Mouse (Mus musculus) heart, embryonic 11.5 days (tissue): ENCODE results near the gene Insc. TPM values are rescaled to one million over a fixed set of nuclear protein-coding genes. Genes with fewer than 3 reads are reported as not detected.

Experiments used
- ATAC-seq: fragments of 200-750 bp; cut with Nextera tagmentation; replicated peaks from 2 replicates; pipeline ENCODE4 v1.8.0; 2017; ENCODE audit warnings: moderate library complexity; ENCODE audit not compliant: insufficient number of reproducible peaks, low FRiP score, low TSS enrichment
- H3K27ac ChIP-seq: fragments of 300-500 bp; sonication (generic); 2 replicates; pipeline ENCODE4 v1.5.1; 2014; ENCODE audit warnings: mild to moderate bottlenecking, low read depth, low read length
- H3K27me3 ChIP-seq: fragments of 300-500 bp; sonication (generic); 2 replicates; pipeline ENCODE4 v1.6.1; 2014; ENCODE audit warnings: mild to moderate bottlenecking, low read length, mixed read lengths; ENCODE audit not compliant: control insufficient read depth, insufficient read depth
- H3K36me3 ChIP-seq: fragments of 300-500 bp; sonication (generic); 2 replicates; pipeline ENCODE4 v1.6.1; 2014; ENCODE audit warnings: mild to moderate bottlenecking, low read length, moderate library complexity, mixed read lengths; ENCODE audit not compliant: control insufficient read depth, insufficient read depth
- H3K4me1 ChIP-seq: fragments of 300-500 bp; sonication (generic); 2 replicates; pipeline ENCODE4 v1.6.1; 2014; ENCODE audit warnings: low read length; ENCODE audit not compliant: control insufficient read depth, insufficient read depth
- H3K4me2 ChIP-seq: fragments of 300-500 bp; sonication (generic); 2 replicates; pipeline ENCODE4 v1.6.1; 2014; ENCODE audit warnings: mild to moderate bottlenecking, moderate library complexity
- H3K4me3 ChIP-seq: fragments of 300-500 bp; sonication (generic); 2 replicates; pipeline ENCODE4 v1.5.1; 2014; ENCODE audit warnings: low read depth, low read length
- H3K9ac ChIP-seq: fragments of 300-500 bp; sonication (generic); 2 replicates; pipeline ENCODE4 v1.6.1; 2014; ENCODE audit warnings: mild to moderate bottlenecking, low read depth, low read length, moderate library complexity
- H3K9me3 ChIP-seq: fragments of 300-500 bp; sonication (generic); replicated peaks from 2 replicates; pipeline ENCODE4 v1.6.1; 2016; ENCODE audit warnings: low read length; ENCODE audit not compliant: control insufficient read depth
- WGBS: fragments of 180-500 bp; shearing (Covaris S2); extraction: QIAGEN DNeasy Blood & Tissue Kit; methylation state at CpG from one replicate; pipeline ENCODE4 v1.1.7; 2014; ENCODE audit not compliant: insufficient replicate concordance; 5-methylcytosine and 5-hydroxymethylcytosine counted together
- polyA plus RNA-seq: library from polyadenylated mRNA; unstranded; fragments of >200 nt; fragmentation: Nextera tagmentation; extraction: Ambion mirVana; gene quantifications from 2 replicates; pipeline ENCODE4 v1.2.1, GENCODE M21; 2014

Insc gene
- polyA plus RNA-seq, 1 experiment from 2014 or later, result 1.1 TPM

DNA sequence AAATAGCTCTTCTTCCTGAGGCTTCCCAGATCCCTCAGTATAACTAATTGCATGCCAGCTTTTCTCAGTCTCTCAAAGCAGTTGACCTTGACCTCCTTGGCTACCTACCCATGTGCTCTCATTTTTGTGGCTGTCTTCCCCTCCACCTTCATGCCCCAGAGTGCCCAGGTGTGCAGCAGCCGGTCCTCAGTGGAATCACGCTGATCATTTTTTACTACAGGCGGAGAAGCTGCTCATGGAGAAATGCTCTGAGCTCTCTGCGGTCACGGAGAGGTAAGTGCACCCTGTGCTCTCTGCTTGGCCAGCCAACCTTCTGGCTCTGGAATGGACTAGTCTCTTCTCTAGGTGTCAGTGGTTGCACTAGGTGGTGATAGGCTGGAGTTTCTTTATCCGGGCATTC, 48.5 kb downstream of the Insc start:
- Histone ChIP-seq H3K4me2 (no peak overlapping the region), H3K27me3 (no peaks in the 10 kb centered on the region), H3K9me3 (no peaks in the 10 kb centered on the region), H3K4me1 (no peaks in the 10 kb centered on the region), H3K4me3 (no peak overlapping the region), H3K36me3 (no peaks in the 10 kb centered on the region), H3K9ac (no peak overlapping the region), H3K27ac (no peak overlapping the region)
- ATAC-seq, result no peak
- 77% methylated on average over 6 of the region's 6 CpGs for WGBS

- no peak overlapping the region for H3K4me2 ChIP-seq
- WGBS, result 77% methylated on average over 2 of the region's 2 CpGs
Measured at GRCm38 (mm10) chr7:114794400-114794799, 50.9 kb downstream of the Insc start.

DNA sequence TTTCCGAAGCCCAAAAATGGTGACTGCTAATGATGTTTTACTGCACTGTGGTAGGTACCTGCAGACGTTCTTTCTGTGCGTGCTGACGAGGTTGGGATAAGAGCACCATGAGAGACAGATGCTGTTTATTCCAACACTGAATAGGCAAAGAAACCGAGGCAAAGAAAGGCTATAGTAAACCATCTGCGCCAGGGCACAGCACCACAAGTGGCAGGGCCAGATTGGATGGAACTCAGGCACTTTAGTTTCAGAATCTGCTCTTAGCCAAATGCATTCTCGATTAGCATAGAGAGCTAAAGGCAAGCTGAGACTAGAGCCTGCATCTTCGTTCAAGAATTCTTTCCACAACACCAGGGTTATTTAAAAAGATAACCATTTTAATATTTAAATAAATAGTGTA, 59.1 kb downstream of the Insc start:
- no peak overlapping the region for H3K27ac ChIP-seq
- H3K9ac ChIP-seq, result no peak overlapping the region
- H3K4me3 ChIP-seq, result no peak overlapping the region
- H3K9me3 ChIP-seq, result no peaks in the 10 kb centered on the region
- no peak overlapping the region for H3K4me2 ChIP-seq
- no peaks in the 10 kb centered on the region for H3K27me3 ChIP-seq
- no peak for ATAC-seq
- 65% methylated on average over 8 of the region's 8 CpGs for WGBS
- no peaks in the 10 kb centered on the region for H3K4me1 ChIP-seq
- no peaks in the 10 kb centered on the region for H3K36me3 ChIP-seq

More at GRCm38 (mm10) chr7:114794400-114794799, 50.9 kb downstream of the Insc start:
- Histone ChIP-seq H3K9ac (no peak overlapping the region), H3K4me1 (no peaks in the 10 kb centered on the region), H3K36me3 (no peaks in the 10 kb centered on the region), H3K27me3 (no peaks in the 10 kb centered on the region), H3K4me3 (no peak overlapping the region), H3K27ac (no peak overlapping the region), H3K9me3 (no peaks in the 10 kb centered on the region)
- ATAC-seq, result no peak

DNA sequence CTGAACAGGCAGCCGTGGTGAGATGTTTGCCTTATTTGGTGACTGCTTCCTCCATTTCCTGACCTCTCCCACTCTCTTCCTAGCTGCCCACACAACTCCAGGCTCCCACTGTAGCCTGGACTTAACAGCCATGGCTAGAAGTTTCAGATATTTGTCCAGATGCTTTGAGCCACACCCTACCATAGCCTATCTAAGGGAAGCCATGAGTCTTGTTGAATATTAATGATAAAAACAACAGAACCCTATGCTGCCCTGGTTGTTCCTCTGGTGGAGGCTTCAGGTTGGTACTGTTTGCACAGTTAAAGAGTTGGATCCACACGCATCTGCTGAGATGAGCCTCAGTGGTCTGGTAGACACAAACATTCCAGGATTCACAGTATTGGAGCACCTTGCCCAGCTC, 61.8 kb downstream of the Insc start:
- WGBS, result 66% methylated on average over 2 of the region's 2 CpGs
- no peaks in the 10 kb centered on the region for H3K36me3 ChIP-seq
- no peak overlapping the region for H3K9ac ChIP-seq
- H3K4me2 ChIP-seq, result no peak overlapping the region
- no peak for ATAC-seq
- H3K9me3 ChIP-seq, result no peaks in the 10 kb centered on the region
- H3K27me3 ChIP-seq, result no peaks in the 10 kb centered on the region
- no peak overlapping the region for H3K4me3 ChIP-seq
- no peaks in the 10 kb centered on the region for H3K4me1 ChIP-seq
- H3K27ac ChIP-seq, result no peak overlapping the region

- H3K4me1 ChIP-seq, result no peaks in the 10 kb centered on the region
- H3K4me3 ChIP-seq, result no peak overlapping the region
- H3K4me2 ChIP-seq, result no peak overlapping the region
- no peaks in the 10 kb centered on the region for H3K27me3 ChIP-seq
- no peak overlapping the region for H3K27ac ChIP-seq
- 0 out of 2 replicates have a peak, but pooled peaks cover 3% of the 10 kb centered on the region for H3K9me3 ChIP-seq
- 70% methylated on average over 5 of the region's 5 CpGs for WGBS
- H3K9ac ChIP-seq, result no peak overlapping the region
- ATAC-seq, result no peak
- H3K36me3 ChIP-seq, result no peaks in the 10 kb centered on the region
Measured at GRCm38 (mm10) chr7:114807343-114807742, 63.8 kb downstream of the Insc start.

DNA sequence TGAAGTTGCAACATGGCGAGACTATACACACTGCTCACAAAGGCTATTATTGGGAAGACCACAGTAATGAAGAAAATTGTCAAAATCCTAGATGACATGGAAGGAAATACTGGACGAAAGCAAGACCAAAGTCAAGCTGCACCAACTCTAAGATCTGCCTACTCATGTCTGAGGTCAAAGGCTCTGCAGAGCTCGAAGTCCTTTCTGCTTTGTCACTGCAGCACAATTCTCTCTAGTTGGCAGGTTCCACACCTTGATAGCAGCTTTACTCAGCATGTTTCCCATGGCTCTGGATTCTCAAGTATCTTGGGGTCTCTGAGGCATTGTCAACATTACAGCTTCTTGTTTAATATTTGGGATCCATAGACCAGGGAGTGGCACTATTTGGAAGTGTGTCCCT, 64.8 kb downstream of the Insc start:
- H3K9ac ChIP-seq, result no peak overlapping the region
- H3K36me3 ChIP-seq, result no peaks in the 10 kb centered on the region
- no peaks in the 10 kb centered on the region for H3K27me3 ChIP-seq
- 0 out of 2 replicates have a peak, but pooled peaks cover 3% of the 10 kb centered on the region for H3K9me3 ChIP-seq
- H3K4me3 ChIP-seq, result no peak overlapping the region
- no peak overlapping the region for H3K4me2 ChIP-seq
- H3K4me1 ChIP-seq, result no peaks in the 10 kb centered on the region
- 88% methylated on average over 3 of the region's 3 CpGs for WGBS
- H3K27ac ChIP-seq, result no peak overlapping the region
- no peak for ATAC-seq

GRCm38 (mm10) chr7:114817291-114817806, 73.9 kb downstream of the Insc start:
- peak; percentile 55; the same call in 1 of the 2 replicates for ATAC-seq
- no peak overlapping the region for H3K27ac ChIP-seq
- H3K4me3 ChIP-seq, result no peak overlapping the region
- no peak overlapping the region for H3K9ac ChIP-seq
- no peaks in the 10 kb centered on the region for H3K9me3 ChIP-seq
- no peak overlapping the region for H3K4me2 ChIP-seq
- H3K27me3 ChIP-seq, result no peaks in the 10 kb centered on the region
- WGBS, result 11% methylated on average over 6 of the region's 6 CpGs
- H3K36me3 ChIP-seq, result no peaks in the 10 kb centered on the region
- H3K4me1 ChIP-seq, result no peaks in the 10 kb centered on the region

GRCm38 (mm10) chr7:114817879-114818278, 74.4 kb downstream of the Insc start:
- Histone ChIP-seq H3K4me1 (no peaks in the 10 kb centered on the region), H3K9me3 (no peaks in the 10 kb centered on the region), H3K36me3 (no peaks in the 10 kb centered on the region), H3K27me3 (no peaks in the 10 kb centered on the region), H3K9ac (no peak overlapping the region), H3K4me3 (no peak overlapping the region), H3K4me2 (no peak overlapping the region), H3K27ac (no peak overlapping the region)
- WGBS, result 29% methylated on average over 5 of the region's 5 CpGs
- no peak for ATAC-seq

GRCm38 (mm10) chr7:114818351-114818750, 74.9 kb downstream of the Insc start:
- Histone ChIP-seq H3K4me3 (no peak overlapping the region), H3K4me1 (no peaks in the 10 kb centered on the region), H3K4me2 (no peak overlapping the region), H3K36me3 (no peaks in the 10 kb centered on the region), H3K27ac (no peak overlapping the region), H3K27me3 (no peaks in the 10 kb centered on the region), H3K9ac (no peak overlapping the region), H3K9me3 (no peaks in the 10 kb centered on the region)
- ATAC-seq, result no peak
- WGBS, result 81% methylated on average over 3 of the region's 3 CpGs
